Mouse (Mus musculus): Measurements from ENCODE around the gene Foxp1.

- TF ChIP-seq CTCF (IDR thresholded peaks at IDR 0.05; ENCODE audit: low read depth): no peak
- no peak for TF ChIP-seq EP300 (IDR thresholded peaks at IDR 0.05; ENCODE audit: low read depth)
Observed at GRCm38 (mm10) chr6:98949286-98949685, 573.2 kb downstream of the Foxp1 start.
